Mouse (Mus musculus) midbrain, embryonic 15.5 days (tissue): ENCODE results near the gene Parpbp. TPM values are rescaled to one million over a fixed set of nuclear protein-coding genes. Genes with fewer than 3 reads are reported as not detected.

Source experiments
- ATAC-seq: fragments of 200-750 bp; cut with Nextera tagmentation; replicated peaks from 2 replicates; pipeline ENCODE4 v1.8.0; 2017; ENCODE audit warnings: moderate TSS enrichment
- H3K27ac ChIP-seq: fragments of 300-500 bp; sonication (generic); 2 replicates; pipeline ENCODE4 v1.5.1; 2015; ENCODE audit warnings: mild to moderate bottlenecking, inconsistent platforms
- H3K27me3 ChIP-seq: fragments of 300-500 bp; sonication (generic); replicated peaks from 2 replicates; pipeline ENCODE4 v1.6.1; 2015; ENCODE audit warnings: inconsistent platforms
- H3K36me3 ChIP-seq: fragments of 300-500 bp; sonication (generic); replicated peaks from 2 replicates; pipeline ENCODE4 v1.6.1; 2015; ENCODE audit warnings: inconsistent platforms
- H3K4me1 ChIP-seq: fragments of 300-500 bp; sonication (generic); 2 replicates; pipeline ENCODE4 v1.6.1; 2015; ENCODE audit warnings: inconsistent platforms
- H3K4me2 ChIP-seq: fragments of 300-500 bp; sonication (generic); 2 replicates; pipeline ENCODE4 v1.6.1; 2015; ENCODE audit warnings: inconsistent platforms, mild to moderate bottlenecking, moderate library complexity
- H3K4me3 ChIP-seq: fragments of 300-500 bp; sonication (generic); 2 replicates; pipeline ENCODE4 v1.5.1; 2015; ENCODE audit warnings: mild to moderate bottlenecking, inconsistent platforms
- H3K9ac ChIP-seq: fragments of 300-500 bp; sonication (generic); 2 replicates; pipeline ENCODE4 v1.6.1; 2015; ENCODE audit warnings: mild to moderate bottlenecking, inconsistent platforms
- H3K9me3 ChIP-seq: fragments of 300-500 bp; sonication (generic); 2 replicates; pipeline ENCODE4 v1.6.1; 2016; ENCODE audit warnings: inconsistent platforms
- WGBS: fragments of 180-500 bp; shearing (Covaris S2); methylation state at CpG from one replicate; pipeline ENCODE4 v1.1.7; 2015; ENCODE audit warnings: mixed read lengths; 5-methylcytosine and 5-hydroxymethylcytosine counted together
- polyA plus RNA-seq: library from polyadenylated mRNA; unstranded; fragments of >200 nt; fragmentation: Nextera tagmentation; extraction: Ambion mirVana; gene quantifications from 2 replicates; pipeline ENCODE4 v1.2.1, GENCODE M21; 2015

Gene Parpbp
- polyA plus RNA-seq: 1.8 and 2.3 TPM in 2 replicates

DNA sequence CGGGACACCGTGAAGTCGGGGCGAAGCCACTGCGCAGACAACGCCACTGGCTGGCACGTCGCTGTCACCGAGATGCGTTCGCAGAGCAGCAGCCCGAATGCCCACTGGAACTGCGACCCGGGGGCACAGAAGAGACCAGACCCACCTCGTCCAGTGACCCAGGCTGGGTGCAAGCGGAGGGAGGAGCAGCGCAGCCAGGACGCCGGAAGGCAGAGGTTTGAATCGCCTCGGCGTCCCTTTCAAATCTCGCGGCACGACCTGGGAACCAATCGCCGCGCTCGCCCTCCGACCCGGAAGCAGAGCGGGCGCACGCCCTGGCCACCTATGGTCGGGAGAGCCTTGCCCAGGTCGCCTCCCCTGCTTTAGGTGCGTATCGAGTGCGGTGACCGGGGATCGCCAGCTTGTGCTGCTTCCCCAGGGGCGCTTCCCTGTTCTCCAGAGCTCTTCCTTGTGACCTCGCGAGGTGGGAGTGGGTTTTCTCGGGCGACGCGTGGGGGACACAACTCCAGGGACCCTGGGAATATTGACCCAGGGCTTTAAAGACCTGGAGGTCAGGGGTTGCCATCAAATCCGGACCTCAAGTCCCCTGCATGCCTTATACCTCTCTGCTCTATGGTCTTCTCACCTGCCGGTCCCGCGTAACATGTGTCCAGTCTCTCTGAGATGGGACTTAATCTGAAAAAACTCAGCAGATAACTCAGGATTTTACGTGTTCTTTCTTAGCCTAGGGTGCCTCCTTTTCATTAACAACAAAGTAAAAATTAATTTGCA is at the start of gene Parpbp, which contains the start of gene Nup37:
TSS of gene Parpbp (minus strand) at position 235 of the 771 bp plus-strand sequence.
TSS of gene Nup37 (plus strand) at position 286 of the 771 bp plus-strand sequence.
- peak; percentile 99 for ATAC-seq
- no peak within 1 kb of the TSS for H3K27ac ChIP-seq
- peaks cover 14% of the 10 kb centered on the region for H3K4me1 ChIP-seq
- H3K9ac ChIP-seq: peak within 1 kb of the TSS; percentile 68
- no peaks in the 10 kb centered on the region for H3K9me3 ChIP-seq
- peak within 1 kb of the TSS; percentile 82 for H3K4me2 ChIP-seq
- H3K4me3 ChIP-seq: peak within 1 kb of the TSS; percentile 83
- H3K36me3 ChIP-seq: no peaks in the 10 kb centered on the region
- WGBS: under 1% methylated on average over 53 of the region's 53 CpGs
- H3K27me3 ChIP-seq: no peaks in the 10 kb centered on the region

DNA sequence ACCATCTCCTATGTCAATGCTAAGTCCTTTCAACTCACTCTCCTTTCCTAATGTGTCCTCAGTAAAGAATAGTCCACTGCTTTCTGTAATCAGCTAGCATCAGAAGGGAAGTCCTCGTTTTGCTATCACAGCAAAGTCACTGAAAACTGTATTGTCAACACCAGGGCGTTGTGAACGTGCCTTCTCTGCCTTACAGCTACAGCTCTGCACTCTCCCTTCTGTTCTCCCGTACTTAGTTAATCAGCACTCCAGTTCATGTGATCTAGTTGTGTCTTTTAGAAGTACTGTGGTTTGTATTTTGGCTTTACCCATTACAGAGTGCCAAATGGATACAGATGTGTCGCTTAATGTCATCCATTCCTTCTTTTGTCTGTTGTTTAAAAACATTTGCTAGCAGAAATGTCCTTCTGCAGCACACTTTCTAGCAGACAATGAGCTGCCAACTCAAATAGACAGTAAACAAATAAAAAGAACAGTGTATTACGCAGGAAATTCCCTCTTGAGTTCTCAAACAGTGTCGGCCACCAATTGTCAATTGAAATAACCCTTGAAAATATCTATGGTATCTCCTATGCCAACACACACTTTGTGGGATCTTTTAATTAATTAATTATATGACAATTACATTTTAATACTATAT is 20.8 kb upstream of the Parpbp start:
- no peaks in the 10 kb centered on the region for H3K9me3 ChIP-seq
- ATAC-seq: no peak
- H3K4me1 ChIP-seq: no peaks in the 10 kb centered on the region
- H3K27me3 ChIP-seq: no peaks in the 10 kb centered on the region
- no peaks in the 10 kb centered on the region for H3K36me3 ChIP-seq
- H3K9ac ChIP-seq: no peak overlapping the region
- no peak overlapping the region for H3K27ac ChIP-seq
- WGBS: 84% methylated on average over 7 of the region's 7 CpGs
- H3K4me2 ChIP-seq: no peak overlapping the region
- no peak overlapping the region for H3K4me3 ChIP-seq

DNA sequence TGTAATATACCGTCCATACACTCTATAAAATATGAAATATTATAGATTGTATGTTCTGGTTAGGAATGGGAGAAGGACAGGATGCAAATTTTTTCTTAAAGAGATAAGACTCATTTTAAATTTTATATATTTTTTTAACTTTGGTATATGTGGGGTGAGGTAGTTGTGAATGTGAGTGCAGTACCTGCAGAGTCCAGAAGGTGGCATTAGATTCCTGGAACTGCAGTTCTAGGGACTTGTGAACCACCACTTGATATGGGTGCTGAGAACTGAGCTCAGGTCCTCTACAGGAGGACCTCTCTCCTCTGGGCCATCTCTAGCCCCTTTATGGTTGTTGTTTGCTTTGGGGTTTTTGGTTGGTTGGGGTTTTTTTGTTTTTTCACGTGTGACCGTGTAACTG is 19.4 kb upstream of the Parpbp start:
- Histone ChIP-seq H3K9ac (no peak overlapping the region), H3K4me2 (no peak overlapping the region), H3K27me3 (no peaks in the 10 kb centered on the region), H3K4me1 (no peaks in the 10 kb centered on the region), H3K27ac (no peak overlapping the region), H3K9me3 (no peaks in the 10 kb centered on the region), H3K4me3 (no peak overlapping the region), H3K36me3 (peaks cover 5% of the 10 kb centered on the region; the same call in 1 of the 2 replicates)
- ATAC-seq: no peak
- 97% methylated on average over 3 of the region's 3 CpGs for WGBS

DNA sequence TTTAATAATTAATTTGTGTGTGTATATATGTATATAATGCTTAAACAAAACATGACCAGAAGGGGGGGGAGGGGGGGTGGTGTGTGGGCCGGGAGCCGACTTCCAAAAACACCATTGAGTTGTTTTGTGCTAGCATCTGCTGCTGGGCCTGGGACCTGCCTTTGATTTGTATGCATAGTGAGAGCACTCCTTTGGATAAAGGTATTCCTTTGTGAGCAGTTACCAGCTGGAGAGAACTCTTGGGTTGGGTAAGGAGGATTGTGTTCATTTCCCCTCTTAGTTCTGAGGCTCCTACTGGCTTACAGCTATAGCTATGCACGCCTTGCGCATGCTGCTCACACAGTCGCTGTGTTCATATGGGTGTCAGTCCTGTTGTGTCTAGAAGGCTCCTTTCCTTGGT is 15.9 kb upstream of the Parpbp start:
- no peak overlapping the region for H3K9ac ChIP-seq
- H3K9me3 ChIP-seq: no peaks in the 10 kb centered on the region
- no peaks in the 10 kb centered on the region for H3K27me3 ChIP-seq
- 84% methylated on average over 5 of the region's 5 CpGs for WGBS
- H3K4me3 ChIP-seq: no peak overlapping the region
- peaks cover 9% of the 10 kb centered on the region; the same call in 1 of the 2 replicates for H3K36me3 ChIP-seq
- no peak overlapping the region for H3K27ac ChIP-seq
- no peaks in the 10 kb centered on the region for H3K4me1 ChIP-seq
- no peak overlapping the region for H3K4me2 ChIP-seq
- no peak for ATAC-seq

DNA sequence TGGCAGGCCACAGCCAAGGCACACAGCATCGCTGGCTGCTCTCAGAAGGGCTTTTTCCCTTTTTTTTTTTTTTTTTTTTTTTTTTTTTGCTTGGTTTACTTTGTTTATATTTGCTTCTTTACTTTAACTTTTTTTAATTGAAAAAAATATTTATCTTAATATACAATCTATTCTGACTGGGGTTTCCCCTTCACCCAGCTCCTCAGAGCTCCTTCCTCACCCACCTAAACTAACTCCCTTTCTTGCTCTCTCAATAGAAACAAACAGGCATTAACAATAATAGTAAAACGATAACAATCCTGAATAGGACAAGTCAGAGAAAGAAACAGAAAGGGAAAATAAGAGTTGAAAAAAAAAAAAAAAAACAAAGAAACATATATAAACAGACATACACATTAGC is 15.4 kb upstream of the Parpbp start:
- WGBS: 89% methylated on average over 2 of the region's 2 CpGs
- peaks cover 9% of the 10 kb centered on the region; the same call in 1 of the 2 replicates for H3K36me3 ChIP-seq
- H3K27ac ChIP-seq: no peak overlapping the region
- H3K9ac ChIP-seq: no peak overlapping the region
- H3K27me3 ChIP-seq: no peaks in the 10 kb centered on the region
- H3K4me2 ChIP-seq: no peak overlapping the region
- no peak overlapping the region for H3K4me3 ChIP-seq
- H3K4me1 ChIP-seq: no peaks in the 10 kb centered on the region
- H3K9me3 ChIP-seq: no peaks in the 10 kb centered on the region
- no peak for ATAC-seq

DNA sequence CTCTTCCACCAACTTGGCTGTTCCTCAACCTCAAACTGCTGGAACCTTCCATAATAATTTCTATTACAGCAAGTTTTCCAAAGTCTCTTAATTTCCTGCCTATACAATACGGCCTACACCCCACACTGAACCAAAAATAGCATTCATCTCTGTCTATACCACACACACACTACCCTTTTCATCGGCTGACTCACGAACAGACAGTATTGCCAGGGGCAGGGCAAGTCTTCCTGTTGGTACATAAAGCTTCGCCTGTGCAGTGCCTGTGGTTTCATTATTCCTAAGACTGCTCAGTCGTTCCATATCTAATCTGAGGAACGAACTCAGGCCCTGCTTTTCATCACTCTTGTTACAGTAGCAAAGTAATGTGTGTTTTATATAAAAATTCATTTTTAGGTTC is 4.9 kb upstream of the Parpbp start:
- H3K9me3 ChIP-seq: no peaks in the 10 kb centered on the region
- H3K4me1 ChIP-seq: peaks cover 8% of the 10 kb centered on the region
- H3K27ac ChIP-seq: no peak overlapping the region
- peaks cover 8% of the 10 kb centered on the region; the same call in 1 of the 2 replicates for H3K36me3 ChIP-seq
- H3K9ac ChIP-seq: no peak overlapping the region
- H3K27me3 ChIP-seq: no peaks in the 10 kb centered on the region
- H3K4me3 ChIP-seq: no peak overlapping the region
- H3K4me2 ChIP-seq: no peak overlapping the region
- WGBS: 94% methylated on average over 6 of the region's 6 CpGs
- no peak for ATAC-seq

DNA sequence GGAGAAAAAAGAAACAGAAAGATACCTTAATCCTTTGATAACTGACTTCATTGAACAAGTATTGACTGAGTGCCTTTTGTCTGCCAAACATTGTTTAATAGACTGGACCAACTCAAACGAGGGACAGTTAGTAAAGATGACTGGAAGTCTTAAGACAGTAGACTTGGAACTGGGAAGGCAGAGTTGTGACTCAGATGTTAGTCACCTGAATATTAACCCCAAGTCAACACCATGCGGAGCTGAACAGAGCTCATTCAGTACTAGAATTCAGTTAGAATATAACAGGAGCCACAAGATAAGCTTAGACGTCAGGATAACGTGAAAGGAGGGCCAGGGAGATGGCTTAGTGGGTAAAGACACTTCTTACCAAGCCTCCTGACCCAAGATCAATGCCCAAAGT is 3.6 kb upstream of the Parpbp start:
- H3K9ac ChIP-seq: no peak overlapping the region
- no peak overlapping the region for H3K4me3 ChIP-seq
- peaks cover 8% of the 10 kb centered on the region; the same call in 1 of the 2 replicates for H3K36me3 ChIP-seq
- no peak overlapping the region for H3K4me2 ChIP-seq
- 89% methylated on average over 4 of the region's 4 CpGs for WGBS
- no peaks in the 10 kb centered on the region for H3K27me3 ChIP-seq
- peaks cover 14% of the 10 kb centered on the region for H3K4me1 ChIP-seq
- H3K27ac ChIP-seq: no peak overlapping the region
- no peaks in the 10 kb centered on the region for H3K9me3 ChIP-seq
- ATAC-seq: no peak

DNA sequence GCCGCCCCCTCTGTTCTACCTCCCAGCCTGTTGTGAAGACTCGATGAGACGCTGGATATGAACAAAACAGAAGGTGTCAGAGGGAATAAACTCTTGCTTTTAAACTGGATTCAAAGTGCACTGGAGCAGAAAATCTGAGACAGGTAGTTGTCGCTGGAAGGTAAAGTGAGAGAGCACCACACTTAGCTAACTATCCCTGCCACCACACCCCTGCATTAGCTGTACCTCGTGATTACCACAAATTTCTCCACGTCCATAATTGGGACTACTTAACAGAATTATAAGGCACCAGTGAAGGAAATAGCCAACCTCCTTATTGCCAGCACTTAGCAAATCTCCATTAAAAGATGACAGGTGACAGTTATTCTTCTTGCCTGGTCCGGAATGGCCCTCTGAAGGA is 554 bp downstream of the Parpbp start:
- ATAC-seq: peak; percentile 11
- no peaks in the 10 kb centered on the region for H3K9me3 ChIP-seq

DNA sequence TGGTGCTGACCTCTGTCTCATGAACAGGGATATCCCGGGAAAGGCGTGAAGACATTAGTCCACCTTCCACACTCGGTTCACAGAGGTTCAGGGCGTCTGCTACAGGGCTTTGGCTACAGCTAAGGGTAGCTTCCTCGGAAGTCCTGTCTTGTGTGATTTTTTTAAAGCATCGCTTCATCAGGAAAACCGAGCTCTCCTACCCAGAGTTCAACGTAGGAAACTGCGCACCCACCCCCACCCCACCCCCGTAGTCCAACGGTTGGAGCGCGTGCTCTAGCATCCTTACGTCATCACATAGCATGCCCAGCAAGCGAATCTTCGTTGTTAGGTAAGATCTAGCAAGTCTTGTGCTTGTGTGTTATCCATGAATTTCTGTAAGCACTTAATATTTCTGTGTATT is 11.1 kb downstream of the Parpbp start:
- Histone ChIP-seq H3K36me3 (no peaks in the 10 kb centered on the region), H3K27me3 (no peaks in the 10 kb centered on the region), H3K4me1 (no peaks in the 10 kb centered on the region), H3K9ac (no peak overlapping the region), H3K4me3 (no peak overlapping the region), H3K9me3 (no peaks in the 10 kb centered on the region), H3K27ac (no peak overlapping the region), H3K4me2 (no peak overlapping the region)
- WGBS: 97% methylated on average over 16 of the region's 16 CpGs
- ATAC-seq: no peak

More for the DNA sequence above, 554 bp downstream of the Parpbp start:
- Histone ChIP-seq H3K27me3 (no peaks in the 10 kb centered on the region), H3K4me3 (peak overlapping the region; percentile 83), H3K27ac (no peak overlapping the region), H3K4me2 (peak overlapping the region; percentile 82), H3K36me3 (no peaks in the 10 kb centered on the region), H3K9ac (peak overlapping the region; percentile 68; the same call in 1 of the 2 replicates), H3K4me1 (peaks cover 14% of the 10 kb centered on the region)
- WGBS: 19% methylated on average over 7 of the region's 7 CpGs

DNA sequence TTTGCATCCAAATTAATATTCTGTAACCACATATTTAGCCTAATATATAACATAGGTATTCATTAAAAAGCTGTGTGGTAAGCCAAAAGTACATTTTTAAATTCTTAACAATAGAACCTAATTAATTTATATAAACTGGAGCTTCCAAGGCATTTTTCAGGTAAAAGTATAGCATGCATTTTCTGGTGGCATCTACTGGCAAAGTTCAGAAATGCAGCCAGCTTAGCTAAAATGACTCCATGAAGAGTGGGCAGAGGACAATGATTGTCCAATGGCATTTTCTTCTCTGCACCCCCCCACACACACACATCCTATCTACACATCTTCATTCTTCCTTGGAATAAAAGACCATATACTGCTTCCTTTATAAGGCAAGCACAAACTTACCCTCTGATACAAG is 27.0 kb downstream of the Parpbp start:
- Histone ChIP-seq H3K27ac (no peak overlapping the region), H3K9me3 (no peaks in the 10 kb centered on the region), H3K9ac (no peak overlapping the region), H3K4me1 (no peaks in the 10 kb centered on the region), H3K27me3 (no peaks in the 10 kb centered on the region), H3K4me2 (no peak overlapping the region), H3K36me3 (no peaks in the 10 kb centered on the region), H3K4me3 (no peak overlapping the region)
- no peak for ATAC-seq

DNA sequence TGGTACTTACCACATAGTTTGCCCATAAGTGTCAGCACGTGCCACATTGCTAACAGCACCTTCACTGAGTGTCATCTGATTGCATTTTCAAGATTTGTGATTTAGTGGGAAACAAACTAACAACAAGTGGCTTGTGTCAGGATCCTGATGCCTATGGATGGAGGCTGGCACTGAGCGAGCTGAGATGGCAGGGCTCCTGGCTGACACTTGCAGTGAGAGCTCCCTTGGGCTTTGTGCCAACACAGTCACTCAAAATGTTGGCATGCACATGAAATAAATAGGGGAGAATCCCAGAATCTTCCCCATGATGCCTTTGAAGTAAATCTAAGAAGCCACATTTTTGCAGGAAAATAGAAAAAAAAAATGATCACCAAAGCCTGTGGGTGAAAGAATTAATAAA is 33.5 kb downstream of the Parpbp start:
- Histone ChIP-seq H3K9ac (no peak overlapping the region), H3K9me3 (no peaks in the 10 kb centered on the region), H3K27ac (no peak overlapping the region), H3K36me3 (no peaks in the 10 kb centered on the region), H3K4me1 (no peaks in the 10 kb centered on the region), H3K4me2 (no peak overlapping the region), H3K4me3 (no peak overlapping the region), H3K27me3 (no peaks in the 10 kb centered on the region)
- WGBS: 86% methylated on average over 2 of the region's 2 CpGs
- no peak for ATAC-seq

DNA sequence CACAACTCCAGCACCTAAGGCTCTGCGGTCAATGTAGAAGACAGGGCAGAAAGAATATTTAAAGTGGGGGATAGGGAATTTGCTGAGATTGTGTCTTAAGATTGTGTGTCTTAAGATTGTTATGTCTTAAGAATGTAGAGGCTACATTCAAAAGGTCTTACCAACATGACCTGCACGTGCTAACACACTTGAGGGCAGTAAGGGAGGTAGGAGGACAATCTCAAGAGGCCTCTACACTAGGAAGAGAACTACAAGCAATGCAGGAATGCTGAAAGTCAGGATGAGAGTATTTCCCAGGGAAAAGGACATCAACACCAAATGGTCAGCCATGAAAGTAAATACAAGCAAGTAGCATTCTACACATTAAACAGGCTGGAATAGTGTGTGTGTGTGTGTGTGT is 40.6 kb downstream of the Parpbp start:
- no peak for ATAC-seq
- WGBS: 94% methylated on average over 2 of the region's 2 CpGs

More for the DNA sequence above, 40.6 kb downstream of the Parpbp start:
- Histone ChIP-seq H3K4me3 (no peak overlapping the region), H3K4me2 (no peak overlapping the region), H3K9ac (no peak overlapping the region), H3K27ac (no peak overlapping the region), H3K36me3 (no peaks in the 10 kb centered on the region), H3K27me3 (no peaks in the 10 kb centered on the region), H3K4me1 (no peaks in the 10 kb centered on the region), H3K9me3 (no peaks in the 10 kb centered on the region)
